Mouse (Mus musculus): ENCODE results near the gene Lysmd2. TPM values are rescaled to one million over a fixed set of nuclear protein-coding genes. Genes with fewer than 3 reads are reported as not detected.

Lysmd2 gene
- 11.6 TPM for polyA plus RNA-seq (2017; shearing (Covaris generic))

GRCm38 (mm10) chr9:75625556-75626307, at the start of gene Lysmd2:
Lysmd2 (plus strand) TSS chr9:75625741.

GRCm38 (mm10) chr9:75610571-75611493, 14.7 kb upstream of the Lysmd2 start, which contains the start of gene Tmod2:
Tmod2 (minus strand) TSS chr9:75611325.

GRCm38 (mm10) chr9:75683426-75684191, 58.1 kb downstream of the Lysmd2 start, which contains the start of gene Scg3:
Scg3 (minus strand) TSS chr9:75684056.

Other genes starting within 250 kb of the Lysmd2 start
- 52.3 TPM for gene Mapk6, start 215.7 kb upstream of the Lysmd2 start, polyA plus RNA-seq (2017; shearing (Covaris generic))
- 32.7 TPM for gene Leo1, start 184.2 kb upstream of the Lysmd2 start, polyA plus RNA-seq (2017; shearing (Covaris generic))
- gene Tmod3, start 66.1 kb upstream of the Lysmd2 start, polyA plus RNA-seq (2017; shearing (Covaris generic)) = 177 TPM
- 0.07 TPM for gene Tmod2, start 14.4 kb upstream of the Lysmd2 start, polyA plus RNA-seq (2017; shearing (Covaris generic))
- gene Scg3, start 58.3 kb downstream of the Lysmd2 start, polyA plus RNA-seq (2017; shearing (Covaris generic)) = not detected
- not detected for gene Bmp5, start 149.6 kb downstream of the Lysmd2 start, polyA plus RNA-seq (2017; shearing (Covaris generic))

Measured in inflammation-experienced regulatory T-cells, adult 16 weeks (primary cell).